Mouse (Mus musculus): ENCODE results near the gene Kcnn1. TPM values are rescaled to one million over a fixed set of nuclear protein-coding genes. Genes with fewer than 3 reads are reported as not detected.
"Not testable (repeated sequence)": the region's sequence is repeated elsewhere in the genome, so short reads cannot be mapped to it uniquely, and the experiment has no call there.

The Kcnn1 gene
- polyA plus RNA-seq, 1 experiment from 2014 or later, result 2.0 TPM

GRCm38 (mm10) chr8:70897681-70898413 is 34.8 kb upstream of the Kcnn1 start:
- peak overlapping the region; percentile 66 for H3K27ac ChIP-seq
- peak overlapping the region; percentile 58 for H3K4me2 ChIP-seq (replicated peaks)
- WGBS, result under 1% methylated on average over 20 of the region's 20 CpGs

GRCm38 (mm10) chr8:70897021-70897680 is 34.1 kb upstream of the Kcnn1 start, which contains the start of gene Rpl18a:
Rpl18a (minus strand) TSS chr8:70897412.
- H3K27me3 ChIP-seq (replicated peaks), result peaks cover 14% of the 10 kb centered on the region
- WGBS, result under 1% methylated on average over 60 of the region's 60 CpGs
- H3K4me2 ChIP-seq (replicated peaks), result peak within 1 kb of the TSS; percentile 76
- H3K4me3 ChIP-seq (replicated peaks), result peak within 1 kb of the TSS; percentile 86
- peaks cover 23% of the 10 kb centered on the region for H3K36me3 ChIP-seq
- peak within 1 kb of the TSS; percentile 69 for H3K27ac ChIP-seq
- no peaks in the 10 kb centered on the region for H3K9me3 ChIP-seq
- peak; percentile 97 for ATAC-seq
- H3K4me1 ChIP-seq (replicated peaks), result peaks cover 25% of the 10 kb centered on the region
- H3K9ac ChIP-seq, result peak within 1 kb of the TSS; percentile 95

More at GRCm38 (mm10) chr8:70897681-70898413, 34.8 kb upstream of the Kcnn1 start:
- Histone ChIP-seq H3K9me3 (no peaks in the 10 kb centered on the region), H3K9ac (peak overlapping the region; percentile 65), H3K36me3 (peaks cover 22% of the 10 kb centered on the region), H3K27me3 (replicated peaks) (peaks cover 7% of the 10 kb centered on the region), H3K4me3 (replicated peaks) (peak overlapping the region; percentile 86), H3K4me1 (replicated peaks) (peaks cover 18% of the 10 kb centered on the region)
- peak; percentile 50 for ATAC-seq

- peaks cover 27% of the 10 kb centered on the region for H3K4me1 ChIP-seq (replicated peaks)
- H3K27me3 ChIP-seq (replicated peaks), result peaks cover 21% of the 10 kb centered on the region
- H3K9ac ChIP-seq, result peak overlapping the region; percentile 95
- 1% methylated on average over 25 of the region's 25 CpGs for WGBS
- peaks cover 23% of the 10 kb centered on the region for H3K36me3 ChIP-seq
- H3K4me3 ChIP-seq (replicated peaks), result peak overlapping the region; percentile 86
- ATAC-seq, result no peak
- H3K27ac ChIP-seq, result peak overlapping the region; percentile 69
- H3K9me3 ChIP-seq, result no peaks in the 10 kb centered on the region
- peak overlapping the region; percentile 76 for H3K4me2 ChIP-seq (replicated peaks)
These were observed 33.4 kb upstream of the Kcnn1 start for GRCm38 (mm10) chr8:70896316-70897020.

GRCm38 (mm10) chr8:70895571-70896259 is 32.7 kb upstream of the Kcnn1 start:
- not testable (repeated sequence) for H3K9me3 ChIP-seq, ATAC-seq, H3K27ac ChIP-seq
- H3K36me3 ChIP-seq, result peaks cover 23% of the 10 kb centered on the region
- H3K4me3 ChIP-seq (replicated peaks), result peak overlapping the region; percentile 86
- H3K9ac ChIP-seq, result peak overlapping the region; percentile 95; the same call in 1 of the 2 replicates
- peaks cover 29% of the 10 kb centered on the region for H3K27me3 ChIP-seq (replicated peaks)
- peak overlapping the region; percentile 76 for H3K4me2 ChIP-seq (replicated peaks)
- peaks cover 27% of the 10 kb centered on the region for H3K4me1 ChIP-seq (replicated peaks)
- 80% methylated on average over 24 of the region's 24 CpGs for WGBS

- Histone ChIP-seq H3K36me3 (peaks cover 23% of the 10 kb centered on the region), H3K4me2 (replicated peaks) (no peak overlapping the region), H3K27me3 (replicated peaks) (peaks cover 35% of the 10 kb centered on the region), H3K4me3 (replicated peaks) (no peak overlapping the region), H3K4me1 (replicated peaks) (peaks cover 27% of the 10 kb centered on the region), H3K27ac (no peak overlapping the region), H3K9me3 (no peaks in the 10 kb centered on the region), H3K9ac (no peak overlapping the region)
- WGBS, result 91% methylated on average over 8 of the region's 8 CpGs
- no peak for ATAC-seq
These were observed 31.9 kb upstream of the Kcnn1 start for GRCm38 (mm10) chr8:70894771-70895545.

- H3K4me3 ChIP-seq (replicated peaks), result no peak overlapping the region
- H3K36me3 ChIP-seq, result peaks cover 23% of the 10 kb centered on the region
- no peak overlapping the region for H3K9ac ChIP-seq
- no peaks in the 10 kb centered on the region for H3K9me3 ChIP-seq
- ATAC-seq, result no peak
- H3K4me1 ChIP-seq (replicated peaks), result peaks cover 27% of the 10 kb centered on the region
- H3K27me3 ChIP-seq (replicated peaks), result peaks cover 36% of the 10 kb centered on the region
- 59% methylated on average over 2 of the region's 2 CpGs for WGBS
- H3K27ac ChIP-seq, result no peak overlapping the region
- H3K4me2 ChIP-seq (replicated peaks), result no peak overlapping the region
These were observed 31.3 kb upstream of the Kcnn1 start for GRCm38 (mm10) chr8:70894385-70894720.

GRCm38 (mm10) chr8:70893656-70894384 is 30.8 kb upstream of the Kcnn1 start:
- peak; percentile 27; the same call in 1 of the 2 replicates for ATAC-seq
- H3K36me3 ChIP-seq, result peaks cover 23% of the 10 kb centered on the region
- peaks cover 26% of the 10 kb centered on the region for H3K4me1 ChIP-seq (replicated peaks)
- no peak overlapping the region for H3K4me3 ChIP-seq (replicated peaks)
- H3K9me3 ChIP-seq, result no peaks in the 10 kb centered on the region
- H3K4me2 ChIP-seq (replicated peaks), result no peak overlapping the region
- no peak overlapping the region for H3K27ac ChIP-seq
- 35% methylated on average over 12 of the region's 12 CpGs for WGBS
- peaks cover 38% of the 10 kb centered on the region for H3K27me3 ChIP-seq (replicated peaks)
- H3K9ac ChIP-seq, result no peak overlapping the region

GRCm38 (mm10) chr8:70892896-70893655 is 30.0 kb upstream of the Kcnn1 start:
- Histone ChIP-seq H3K9ac (peak overlapping the region; percentile 30), H3K4me3 (replicated peaks) (peak overlapping the region; percentile 29), H3K4me1 (replicated peaks) (peaks cover 19% of the 10 kb centered on the region), H3K36me3 (peaks cover 23% of the 10 kb centered on the region), H3K4me2 (replicated peaks) (peak overlapping the region; percentile 57), H3K27me3 (replicated peaks) (peaks cover 38% of the 10 kb centered on the region), H3K9me3 (no peaks in the 10 kb centered on the region), H3K27ac (no peak overlapping the region)
- no peak for ATAC-seq
- WGBS, result 29% methylated on average over 20 of the region's 20 CpGs

- Histone ChIP-seq H3K9ac (peak within 1 kb of the TSS; percentile 30), H3K4me1 (replicated peaks) (peaks cover 23% of the 10 kb centered on the region), H3K9me3 (no peaks in the 10 kb centered on the region), H3K4me3 (replicated peaks) (peak within 1 kb of the TSS; percentile 29), H3K36me3 (peaks cover 23% of the 10 kb centered on the region), H3K27ac (no peak within 1 kb of the TSS), H3K4me2 (replicated peaks) (peak within 1 kb of the TSS; percentile 57), H3K27me3 (replicated peaks) (peaks cover 38% of the 10 kb centered on the region)
- 4% methylated on average over 80 of the region's 80 CpGs for WGBS
- ATAC-seq, result no peak
These were observed 29.2 kb upstream of the Kcnn1 start, which contains the start of gene Slc5a5 for GRCm38 (mm10) chr8:70892022-70892895. Slc5a5 (minus strand) TSS chr8:70892757.
